Mouse (Mus musculus): ENCODE data around the gene Pmis2.

The Pmis2 gene

GRCm38 (mm10) chr7:30633762-30634412 is 37.5 kb downstream of the Pmis2 start:
- DNase-seq = no peak

GRCm38 (mm10) chr7:30629013-30629412 is 42.4 kb downstream of the Pmis2 start:
- no peak for DNase-seq

GRCm38 (mm10) chr7:30626647-30627046 is 44.8 kb downstream of the Pmis2 start:
- no peak for DNase-seq

- DNase-seq = peak; percentile 92
Measured at GRCm38 (mm10) chr7:30625530-30626384, 45.6 kb downstream of the Pmis2 start, which contains the start of gene Cox6b1. Cox6b1 (minus strand) TSS chr7:30626151.
